Mouse (Mus musculus) urinary bladder, adult 2 months (tissue): ENCODE measurements around the gene Hmx3. TPM values are rescaled to one million over a fixed set of nuclear protein-coding genes. Genes with fewer than 3 reads are reported as not detected.

ENCODE experiments used
- DNase-seq: peaks from one replicate; pipeline ENCODE4 v3.0.0; 2022; ENCODE audit warnings: low spot score
- polyA plus RNA-seq: library from polyadenylated mRNA; depleted of rRNA; stranded (reverse); fragments of >200 nt; gene quantifications from 2 replicates; pipeline ENCODE4 v1.2.3, GENCODE M21; 2012; rRNA removed

Hmx3 gene
- polyA plus RNA-seq, 1 experiment: not detected

- no peak for DNase-seq
Observed at GRCm38 (mm10) chr7:131556541-131557271, 14.0 kb downstream of the Hmx3 start.

DNA sequence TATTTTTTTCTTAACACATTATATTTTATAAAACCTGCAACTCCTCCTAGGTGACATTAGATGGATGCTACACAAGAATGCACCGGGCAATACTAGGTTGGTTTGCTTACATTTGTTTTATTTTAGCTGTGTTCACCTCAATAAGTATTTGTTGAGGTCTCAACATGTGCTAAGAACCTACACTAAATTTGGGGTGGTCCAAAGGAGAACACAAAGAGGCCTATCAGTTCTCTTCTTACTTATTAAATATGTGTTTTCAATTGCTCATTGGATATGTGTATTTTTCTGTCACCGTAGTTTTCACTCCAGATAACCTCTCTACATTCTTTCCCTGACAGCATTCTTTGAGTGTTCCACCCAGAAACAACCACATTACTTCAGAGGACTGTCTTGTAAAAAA, 15.1 kb downstream of the Hmx3 start:
- DNase-seq: no peak

GRCm38 (mm10) chr7:131559986-131560696, 17.5 kb downstream of the Hmx3 start, which contains the start of gene Bub3:
Gene Bub3 (plus strand): TSS chr7:131560222.
- peak; percentile 80 for DNase-seq

- DNase-seq: no peak
Observed at GRCm38 (mm10) chr7:131560697-131561042, 18.0 kb downstream of the Hmx3 start.

DNA sequence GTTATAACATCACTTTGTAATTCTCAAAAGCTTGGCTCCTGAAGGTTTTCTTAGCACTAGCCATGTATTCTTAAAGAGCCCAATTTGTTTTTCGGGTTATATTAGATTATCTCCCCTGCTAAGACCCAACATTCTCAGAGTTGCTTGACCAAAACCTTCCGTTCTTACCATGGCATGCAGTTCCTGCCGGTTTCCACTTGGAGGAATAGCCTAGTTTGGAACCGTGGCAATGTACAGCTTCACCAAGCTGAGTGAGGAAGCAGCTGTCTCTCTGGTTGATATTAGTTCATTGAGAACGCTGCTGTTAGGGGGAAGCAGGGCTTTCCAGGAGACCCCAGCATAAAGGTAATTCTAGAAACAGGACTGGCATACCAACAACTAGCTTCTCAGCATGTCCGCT, 32.6 kb downstream of the Hmx3 start:
- DNase-seq: no peak

DNA sequence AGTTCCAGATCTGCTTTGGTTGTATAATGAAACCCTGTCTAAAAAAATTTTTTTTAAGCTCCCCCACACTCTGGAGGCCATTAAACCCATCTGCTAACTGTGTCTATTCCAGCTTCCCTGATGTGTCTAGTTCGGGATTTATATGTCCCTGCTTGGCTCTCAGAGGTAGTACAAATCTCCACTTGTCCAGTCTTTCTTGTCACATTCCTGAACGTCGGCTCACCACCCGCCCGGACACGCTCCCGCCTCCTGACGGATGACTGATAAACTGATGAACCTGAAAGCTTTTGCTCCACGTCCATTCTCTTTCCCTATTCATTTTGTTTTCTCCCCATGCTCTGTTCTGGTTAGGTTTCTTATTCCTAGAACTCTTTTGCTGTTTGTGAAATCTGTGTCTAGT, 39.5 kb downstream of the Hmx3 start:
- no peak for DNase-seq

GRCm38 (mm10) chr7:131585551-131585950, 42.9 kb downstream of the Hmx3 start:
- no peak for DNase-seq

Other genes starting within 250 kb of the Hmx3 start
- gene Cuzd1, start 220.6 kb upstream of the Hmx3 start, polyA plus RNA-seq: 0.03 TPM in 1 of 2 replicates, not detected in the other
- not detected in 2 replicates for gene Fam24b, start 213.4 kb upstream of the Hmx3 start, polyA plus RNA-seq
- gene Fam24a, start 209.0 kb upstream of the Hmx3 start, polyA plus RNA-seq: not detected in 2 replicates
- gene 2310057M21Rik, start 180.1 kb upstream of the Hmx3 start, polyA plus RNA-seq: 7.9 and 8.3 TPM in 2 replicates
- gene Pstk, start 171.7 kb upstream of the Hmx3 start, polyA plus RNA-seq: 47.4 and 49.2 TPM in 2 replicates
- 14.4 and 15.2 TPM in 2 replicates for gene Ikzf5, start 132.3 kb upstream of the Hmx3 start, polyA plus RNA-seq
- gene Acadsb, start 132.3 kb upstream of the Hmx3 start, polyA plus RNA-seq: 43.6 and 55.7 TPM in 2 replicates
- not detected in 2 replicates for gene Hmx2, start 5.9 kb downstream of the Hmx3 start, polyA plus RNA-seq
- 63.7 and 77.0 TPM in 2 replicates for gene Bub3, start 17.4 kb downstream of the Hmx3 start, polyA plus RNA-seq